Mouse (Mus musculus) lung, embryonic 15.5 days (tissue): ENCODE measurements at regions not wholly inside any gene's neighbourhood (a gene's known extent, or its start where the extent isn't known, plus 50 kb on each side); places are given as distances from the start of the nearest gene placed in this dataset.

Experiments used
- ATAC-seq: fragments of 200-750 bp; cut with Nextera tagmentation; 2 replicates; pipeline ENCODE4 v1.8.0; 2017; ENCODE audit warnings: moderate number of reproducible peaks, borderline replicate concordance; ENCODE audit not compliant: low FRiP score, low TSS enrichment; ENCODE audit errors: extremely low read depth
- H3K27ac ChIP-seq: fragments of 300-500 bp; sonication (generic); 2 replicates; pipeline ENCODE4 v1.5.1; 2015; ENCODE audit warnings: moderate library complexity, mild to moderate bottlenecking, inconsistent platforms
- H3K27me3 ChIP-seq: fragments of 300-500 bp; sonication (generic); 2 replicates; pipeline ENCODE4 v1.6.1; 2015; ENCODE audit warnings: inconsistent platforms
- H3K36me3 ChIP-seq: fragments of 300-500 bp; sonication (generic); 2 replicates; pipeline ENCODE4 v1.6.1; 2015; ENCODE audit warnings: inconsistent platforms
- H3K4me1 ChIP-seq: fragments of 300-500 bp; sonication (generic); 2 replicates; pipeline ENCODE4 v1.6.1; 2015; ENCODE audit warnings: inconsistent platforms
- H3K4me2 ChIP-seq: fragments of 300-500 bp; sonication (generic); 2 replicates; pipeline ENCODE4 v1.6.1; 2015; ENCODE audit warnings: inconsistent platforms, mild to moderate bottlenecking, moderate library complexity
- H3K4me3 ChIP-seq: fragments of 300-500 bp; sonication (generic); 2 replicates; pipeline ENCODE4 v1.5.1; 2015; ENCODE audit warnings: mild to moderate bottlenecking, inconsistent platforms
- H3K9ac ChIP-seq: fragments of 300-500 bp; sonication (generic); 2 replicates; pipeline ENCODE4 v1.6.1; 2015; ENCODE audit warnings: inconsistent platforms
- H3K9me3 ChIP-seq: fragments of 300-500 bp; sonication (generic); 2 replicates; pipeline ENCODE4 v1.6.1; 2016; ENCODE audit warnings: inconsistent platforms
- WGBS: fragments of 180-500 bp; shearing (Covaris S2); methylation state at CpG from one replicate; pipeline ENCODE4 v1.1.7; 2015; 5-methylcytosine and 5-hydroxymethylcytosine counted together

- H3K9me3 ChIP-seq, result no peaks in the 10 kb centered on the region
- H3K27ac ChIP-seq, result no peak overlapping the region
- H3K4me1 ChIP-seq, result no peaks in the 10 kb centered on the region
- no peak overlapping the region for H3K4me2 ChIP-seq
- 87% methylated on average over 1 of the region's 1 CpGs for WGBS
- no peak overlapping the region for H3K4me3 ChIP-seq
- H3K36me3 ChIP-seq, result no peaks in the 10 kb centered on the region
- no peak overlapping the region for H3K9ac ChIP-seq
- ATAC-seq, result no peak
- H3K27me3 ChIP-seq, result no peaks in the 10 kb centered on the region
Measured at GRCm38 (mm10) chr13:15935689-15936088, 76.0 kb upstream of the Inhba start.

GRCm38 (mm10) chr13:15936109-15936508 is 75.5 kb upstream of the Inhba start:
- Histone ChIP-seq H3K36me3 (no peaks in the 10 kb centered on the region), H3K27ac (no peak overlapping the region), H3K9me3 (no peaks in the 10 kb centered on the region), H3K4me1 (no peaks in the 10 kb centered on the region), H3K27me3 (no peaks in the 10 kb centered on the region), H3K4me2 (no peak overlapping the region), H3K4me3 (no peak overlapping the region), H3K9ac (no peak overlapping the region)
- ATAC-seq, result no peak
- 49% methylated on average over 1 of the region's 1 CpGs for WGBS

GRCm38 (mm10) chr13:15950143-15950542 is 61.5 kb upstream of the Inhba start:
- Histone ChIP-seq H3K9ac (no peak overlapping the region), H3K4me1 (no peaks in the 10 kb centered on the region), H3K9me3 (no peaks in the 10 kb centered on the region), H3K27me3 (no peaks in the 10 kb centered on the region), H3K4me2 (no peak overlapping the region), H3K27ac (no peak overlapping the region), H3K4me3 (no peak overlapping the region), H3K36me3 (no peaks in the 10 kb centered on the region)
- ATAC-seq, result no peak
- 79% methylated on average over 4 of the region's 4 CpGs for WGBS

- H3K4me3 ChIP-seq, result no peak overlapping the region
- no peak overlapping the region for H3K4me2 ChIP-seq
- H3K36me3 ChIP-seq, result no peaks in the 10 kb centered on the region
- no peaks in the 10 kb centered on the region for H3K27me3 ChIP-seq
- no peaks in the 10 kb centered on the region for H3K9me3 ChIP-seq
- no peak overlapping the region for H3K27ac ChIP-seq
- WGBS, result 71% methylated on average over 3 of the region's 3 CpGs
- no peak for ATAC-seq
- H3K4me1 ChIP-seq, result no peaks in the 10 kb centered on the region
- H3K9ac ChIP-seq, result no peak overlapping the region
Measured at GRCm38 (mm10) chr13:15950885-15951610, 60.6 kb upstream of the Inhba start.
